Mouse (Mus musculus) cerebellum, adult 2 months (tissue): ENCODE measurements around the gene Tuba1a. TPM values are rescaled to one million over a fixed set of nuclear protein-coding genes. Genes with fewer than 3 reads are reported as not detected.
A peak's percentile ranks its signal among the peaks of the same experiment; 100 is the strongest.
"Not testable (repeated sequence)": the region's sequence is repeated elsewhere in the genome, so short reads cannot be mapped to it uniquely, and the experiment has no call there.

Experiments
- DNase-seq, 2 experiments: peaks; one replicate each; pipeline ENCODE4 v3.0.0; 2021
- H3K27ac ChIP-seq: fragments of 200-500 bp; 2 replicates; pipeline ENCODE4 v1.5.1; 2012; ENCODE audit warnings: low read length, control low read depth, inconsistent platforms; ENCODE audit not compliant: insufficient read depth
- H3K27me3 ChIP-seq: fragments of 200-500 bp; 2 replicates; pipeline ENCODE4 v1.6.1; 2012; ENCODE audit warnings: inconsistent platforms, mild to moderate bottlenecking, low read length, moderate library complexity; ENCODE audit not compliant: control insufficient read depth, insufficient read depth
- H3K4me1 ChIP-seq: fragments of 200-500 bp; 2 replicates; pipeline ENCODE4 v1.6.1; 2011; ENCODE audit warnings: low read length; ENCODE audit not compliant: control insufficient read depth, insufficient read depth
- H3K4me3 ChIP-seq: fragments of 200-500 bp; replicated peaks from 2 replicates; pipeline ENCODE3; 2011; ENCODE audit warnings: mild to moderate bottlenecking, low read depth, low read length, control low read depth; ENCODE audit not compliant: insufficient read depth
- CTCF ChIP-seq: fragments of 200-500 bp; IDR thresholded peaks from 2 replicates; pipeline ENCODE4 v1.5.1; 2011; ENCODE audit warnings: low read depth, mild to moderate bottlenecking, control low read depth, low read length, moderate library complexity, borderline replicate concordance; ENCODE audit not compliant: insufficient read depth
- POLR2A ChIP-seq: fragments of 200-500 bp; IDR thresholded peaks from 2 replicates; pipeline ENCODE4 v1.6.1; 2011; ENCODE audit warnings: low read length, control low read depth, borderline replicate concordance; ENCODE audit not compliant: insufficient read depth
- WGBS: fragments of 180-500 bp; shearing (Covaris S2); methylation state at CpG from one replicate; pipeline ENCODE4 v1.1.7; 2018; 5-methylcytosine and 5-hydroxymethylcytosine counted together
- polyA plus RNA-seq: library from polyadenylated mRNA; depleted of rRNA; stranded (reverse); fragments of >200 nt; gene quantifications from 2 replicates; pipeline ENCODE4 v1.2.3, GENCODE M21; 2012

Tuba1a gene
- polyA plus RNA-seq, 1 experiment = 1,294 TPM

- peak overlapping the region; percentile 59 for H3K4me3 ChIP-seq
- no peaks in the 10 kb centered on the region for H3K27me3 ChIP-seq
- 3% methylated on average over 14 of the region's 14 CpGs for WGBS
- H3K27ac ChIP-seq = peak overlapping the region; percentile 98
- peak; percentile 72 to 76 for DNase-seq
- H3K4me1 ChIP-seq = peaks cover under 1% of the 10 kb centered on the region; the same call in 1 of the 2 replicates
- TF ChIP-seq CTCF = no peak
- TF ChIP-seq POLR2A = 0 out of 2 replicates have a peak, but pooled peaks have one; percentile 27
These were observed 1.1 kb upstream of the Tuba1a start for GRCm38 (mm10) chr15:98954425-98955253.

GRCm38 (mm10) chr15:98952751-98953400 is 627 bp downstream of the Tuba1a start:
- Histone ChIP-seq H3K4me3 (peak overlapping the region; percentile 94), H3K27me3 (no peaks in the 10 kb centered on the region), H3K4me1 (peaks cover 4% of the 10 kb centered on the region; the same call in 1 of the 2 replicates), H3K27ac (peak overlapping the region; percentile 97)
- WGBS = under 1% methylated on average over 41 of the region's 41 CpGs
- TF ChIP-seq CTCF (peak; percentile 11; the same call in 1 of the 2 replicates), POLR2A (no peak)
- peak in 1 of 2 experiments; percentile 80 for DNase-seq

- H3K4me3 ChIP-seq = peak overlapping the region; percentile 94
- H3K27ac ChIP-seq = peak overlapping the region; percentile 88
- H3K4me1 ChIP-seq = peaks cover 4% of the 10 kb centered on the region; the same call in 1 of the 2 replicates
- WGBS = 0% methylated on average over 5 of the region's 5 CpGs
- H3K27me3 ChIP-seq = no peaks in the 10 kb centered on the region
- peak in 1 of 2 experiments; percentile 31 for DNase-seq
- TF ChIP-seq CTCF (no peak), POLR2A (no peak)
These were observed 1.4 kb downstream of the Tuba1a start for GRCm38 (mm10) chr15:98952063-98952455.

DNA sequence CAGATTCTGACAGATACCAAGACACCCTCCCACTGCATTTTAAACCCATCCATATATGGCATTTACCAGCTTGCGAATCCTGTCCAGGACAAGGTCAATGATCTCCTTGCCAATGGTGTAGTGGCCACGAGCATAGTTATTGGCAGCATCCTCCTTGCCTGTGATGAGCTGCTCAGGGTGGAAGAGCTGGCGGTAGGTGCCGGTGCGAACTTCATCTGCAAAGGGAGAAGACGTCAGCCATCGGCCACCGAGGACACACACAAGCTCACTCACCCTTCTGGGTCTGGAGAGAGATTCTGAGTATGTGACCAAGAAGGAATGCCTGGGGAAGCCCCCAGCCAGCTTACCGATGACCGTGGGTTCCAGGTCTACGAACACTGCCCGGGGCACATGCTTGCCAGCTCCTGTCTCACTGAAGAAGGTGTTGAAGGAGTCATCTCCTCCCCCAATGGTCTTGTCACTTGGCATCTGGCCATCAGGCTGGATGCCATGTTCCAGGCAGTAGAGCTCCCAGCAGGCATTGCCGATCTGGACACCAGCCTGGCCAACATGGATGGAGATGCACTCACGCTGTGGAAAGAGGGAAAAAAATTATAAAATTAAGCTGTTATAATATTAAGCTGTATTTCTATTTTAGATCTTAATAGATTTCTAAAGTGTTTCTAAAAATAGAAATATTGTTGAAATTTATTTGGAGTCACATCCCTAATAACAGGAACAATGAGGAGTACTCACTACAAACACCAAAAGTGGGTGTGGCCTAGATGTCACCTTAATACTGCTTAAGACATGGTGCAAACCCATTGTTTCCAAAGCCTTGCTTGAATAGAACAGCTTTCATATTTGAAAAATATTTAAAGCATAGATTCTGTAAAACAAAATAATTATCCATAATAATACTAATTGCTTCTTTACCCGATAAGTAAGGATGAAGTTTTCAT is 2.1 kb downstream of the Tuba1a start:
- not testable (repeated sequence) for H3K27me3 ChIP-seq, H3K4me1 ChIP-seq
- WGBS = 5% methylated on average over 11 of the region's 15 CpGs
- DNase-seq = peak; percentile 53 to 57
- Histone ChIP-seq H3K4me3 (peak overlapping the region; percentile 94), H3K27ac (peak overlapping the region; percentile 88; the same call in 1 of the 2 replicates)

DNA sequence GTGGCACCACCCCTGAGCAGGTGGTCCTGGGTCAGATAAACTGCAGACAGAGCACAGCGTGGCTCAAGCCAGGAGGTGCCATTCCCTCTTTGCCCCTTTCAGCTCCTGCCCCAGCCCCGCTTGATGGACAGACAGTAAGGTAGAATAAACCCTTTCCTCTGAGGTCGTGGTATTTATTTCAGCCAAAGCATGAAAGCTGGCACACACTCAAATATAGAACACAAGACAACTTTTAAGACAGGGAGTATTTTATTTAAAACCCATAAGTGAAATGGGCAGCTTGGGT is 4.0 kb downstream of the Tuba1a start:
- DNase-seq = no peak
- peaks cover 4% of the 10 kb centered on the region; the same call in 1 of the 2 replicates for H3K4me1 ChIP-seq
- H3K27me3 ChIP-seq = no peaks in the 10 kb centered on the region
- no peak overlapping the region for H3K4me3 ChIP-seq
- 28% methylated on average over 3 of the region's 3 CpGs for WGBS
- no peak overlapping the region for H3K27ac ChIP-seq
- TF ChIP-seq POLR2A = no peak
- no peak for TF ChIP-seq CTCF

GRCm38 (mm10) chr15:98948857-98949606 is 4.5 kb downstream of the Tuba1a start:
- Histone ChIP-seq H3K27me3 (no peaks in the 10 kb centered on the region), H3K4me3 (no peak overlapping the region), H3K4me1 (peaks cover 4% of the 10 kb centered on the region; the same call in 1 of the 2 replicates), H3K27ac (no peak overlapping the region)
- DNase-seq = no peak
- WGBS = 48% methylated on average over 6 of the region's 6 CpGs
- TF ChIP-seq CTCF (no peak), POLR2A (no peak)

GRCm38 (mm10) chr15:98948382-98948781 is 5.1 kb downstream of the Tuba1a start:
- H3K27me3 ChIP-seq = no peaks in the 10 kb centered on the region
- TF ChIP-seq CTCF = no peak
- no peak for TF ChIP-seq POLR2A
- peaks cover 4% of the 10 kb centered on the region; the same call in 1 of the 2 replicates for H3K4me1 ChIP-seq
- DNase-seq = no peak
- no peak overlapping the region for H3K4me3 ChIP-seq
- H3K27ac ChIP-seq = no peak overlapping the region

GRCm38 (mm10) chr15:98947884-98948283 is 5.6 kb downstream of the Tuba1a start:
- Histone ChIP-seq H3K4me1 (peaks cover 4% of the 10 kb centered on the region; the same call in 1 of the 2 replicates), H3K27ac (no peak overlapping the region), H3K4me3 (no peak overlapping the region), H3K27me3 (no peaks in the 10 kb centered on the region)
- 47% methylated on average over 3 of the region's 3 CpGs for WGBS
- no peak for TF ChIP-seq CTCF
- no peak for DNase-seq
